Mouse (Mus musculus) induced T-regulatory cell, adult 2 months (primary cell): Measurements from ENCODE around the gene Adamtsl5.
A peak's percentile ranks its signal among the peaks of the same experiment; 100 is the strongest.

Experiments used
- DNase-seq: peaks from one replicate; pipeline ENCODE4 v3.0.0-alpha.2; 2012; ENCODE audit warnings: low read depth

Gene Adamtsl5

DNA sequence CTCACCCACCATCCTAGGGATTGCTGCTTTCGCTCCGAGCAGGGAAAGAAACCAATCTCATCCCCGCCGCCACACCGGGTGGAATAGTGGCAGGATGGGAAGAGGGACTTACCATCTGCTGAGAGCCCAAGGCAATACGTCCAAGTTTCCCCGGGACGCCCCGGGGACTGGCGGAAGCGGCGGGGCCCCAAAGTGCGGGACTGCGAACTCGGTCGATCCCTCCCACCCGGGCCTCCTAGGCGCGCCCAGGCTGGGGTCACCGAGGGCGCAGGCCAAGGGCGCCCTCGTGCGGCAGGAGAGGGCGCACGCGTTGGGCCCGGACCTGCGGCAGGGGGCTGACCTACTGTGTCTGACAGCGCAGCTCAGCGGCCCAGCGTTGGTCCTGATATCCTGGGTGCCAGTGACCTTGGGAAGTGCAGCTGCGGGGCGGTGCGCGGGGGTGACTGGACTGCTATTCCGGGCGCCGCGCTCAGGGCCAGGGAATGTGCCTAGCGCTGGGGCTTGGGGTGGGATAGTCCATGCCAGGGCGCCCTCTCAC is at the start of gene Adamtsl5:
Gene Adamtsl5, minus strand, starts transcription at position 169 of the 538 bp plus-strand sequence.
- peak; percentile 86 for DNase-seq

DNA sequence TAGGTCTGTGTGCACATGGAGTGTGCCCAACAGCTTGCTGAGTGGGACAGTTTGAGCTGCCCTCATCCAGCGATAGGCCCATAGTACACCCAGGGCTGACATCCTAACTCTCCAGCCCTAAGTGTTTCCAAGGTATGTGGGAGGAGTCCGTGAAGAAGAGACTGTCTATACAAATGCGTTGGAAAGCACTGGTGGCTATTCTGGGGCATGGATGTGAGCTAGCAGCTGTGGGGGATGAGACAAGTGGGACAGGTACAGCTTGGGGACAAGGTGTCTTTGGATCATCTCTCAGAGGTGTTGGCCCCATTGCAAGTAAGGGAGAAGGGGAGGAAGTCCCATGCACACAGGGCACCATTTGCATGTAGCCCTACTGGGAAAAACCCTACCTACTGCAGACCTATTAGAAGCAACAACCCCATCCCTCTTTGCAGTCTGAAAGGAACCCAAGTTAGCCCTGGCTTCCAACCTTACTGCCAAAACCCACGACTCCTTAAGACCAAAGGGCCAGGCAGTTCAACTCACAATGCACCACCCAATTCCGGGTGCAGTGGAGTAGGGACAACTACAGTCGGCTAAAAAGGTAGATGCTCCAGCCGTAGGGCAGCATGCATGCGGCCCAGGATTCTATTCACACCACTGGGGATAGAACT is 49.4 kb upstream of the Adamtsl5 start:
- DNase-seq, result peak; percentile 54

DNA sequence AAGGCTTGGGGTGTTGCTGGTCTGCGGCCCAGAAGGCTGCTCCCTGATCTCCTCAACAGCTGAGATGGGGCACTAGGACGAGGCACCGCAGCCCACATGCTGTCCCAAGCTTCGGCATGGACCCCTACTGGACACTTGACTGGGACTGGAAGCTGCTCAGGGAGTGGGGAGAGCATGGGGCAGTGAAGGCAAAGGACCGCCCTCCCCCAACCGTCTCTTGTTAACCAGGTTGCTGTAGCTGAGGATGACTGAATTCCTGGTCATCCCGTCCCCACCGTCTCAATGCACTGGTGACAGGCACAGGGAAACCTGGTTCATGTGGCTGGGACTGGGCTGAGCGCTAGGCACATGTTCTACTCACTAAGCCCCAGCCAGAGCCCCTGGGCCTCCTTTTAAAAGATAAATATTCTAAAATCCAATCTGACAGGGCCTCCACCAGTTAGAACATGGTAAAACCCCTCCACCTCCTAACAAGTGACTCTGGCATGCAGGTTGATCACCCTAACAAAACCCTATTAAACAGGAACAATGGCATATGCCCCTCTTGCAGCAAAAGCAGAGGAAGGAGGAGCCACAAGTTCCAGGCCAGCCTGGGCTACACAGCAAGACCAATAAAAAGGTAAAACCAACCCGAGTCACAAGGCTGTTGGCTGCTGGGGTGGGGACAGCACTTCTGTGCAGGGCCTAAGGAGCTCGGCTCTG is 48.8 kb upstream of the Adamtsl5 start:
- no peak for DNase-seq

DNA sequence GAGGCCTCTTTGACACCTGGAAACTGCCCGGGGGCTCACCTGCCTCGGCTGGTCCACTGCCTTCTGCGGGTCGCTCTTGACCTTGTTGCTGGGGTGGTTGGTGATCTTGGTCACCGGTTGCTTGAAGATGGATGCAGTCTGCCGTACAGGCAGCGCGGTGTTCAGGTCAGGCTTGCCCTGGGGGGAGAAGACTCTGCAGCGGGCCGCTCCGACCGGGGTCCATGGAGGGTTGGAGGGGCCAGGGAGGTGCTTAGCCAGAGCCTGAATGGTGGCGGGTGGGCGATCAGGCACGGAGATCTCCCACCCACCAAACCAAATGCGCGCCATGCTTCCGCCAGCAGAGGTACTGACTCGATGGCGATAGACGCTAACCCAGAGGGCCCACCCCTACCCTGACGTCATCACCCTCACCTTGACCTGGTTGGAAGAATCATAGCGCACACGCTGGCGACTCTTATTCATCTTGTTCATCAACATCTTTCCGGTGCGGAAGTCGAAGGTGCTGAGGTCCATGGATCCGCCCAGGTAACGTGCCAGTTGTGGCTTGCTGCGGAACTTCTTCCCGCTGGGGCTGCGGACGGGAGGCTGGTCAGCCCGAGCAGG is 46.9 kb upstream of the Adamtsl5 start:
- DNase-seq, result no peak

DNA sequence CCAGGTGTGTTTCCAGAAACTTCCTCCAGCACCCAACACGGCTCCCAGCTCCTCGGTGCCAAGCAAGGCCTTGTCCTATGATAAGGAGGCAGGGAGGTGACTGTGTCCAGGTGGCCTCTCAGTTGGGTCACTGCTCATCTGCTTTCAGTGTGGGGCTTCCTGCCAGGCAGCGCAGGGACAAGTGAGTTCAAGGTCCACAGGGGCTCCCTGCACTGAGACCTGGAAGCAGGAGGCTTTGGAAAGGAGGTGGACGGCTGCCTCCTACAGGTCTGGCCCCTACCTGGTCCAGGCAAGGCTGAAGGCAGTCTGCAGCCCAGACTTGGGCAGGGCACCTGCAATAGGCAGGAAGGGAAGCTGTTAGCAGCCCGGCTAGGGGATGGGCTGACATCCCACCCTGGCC is 44.5 kb upstream of the Adamtsl5 start:
- no peak for DNase-seq

DNA sequence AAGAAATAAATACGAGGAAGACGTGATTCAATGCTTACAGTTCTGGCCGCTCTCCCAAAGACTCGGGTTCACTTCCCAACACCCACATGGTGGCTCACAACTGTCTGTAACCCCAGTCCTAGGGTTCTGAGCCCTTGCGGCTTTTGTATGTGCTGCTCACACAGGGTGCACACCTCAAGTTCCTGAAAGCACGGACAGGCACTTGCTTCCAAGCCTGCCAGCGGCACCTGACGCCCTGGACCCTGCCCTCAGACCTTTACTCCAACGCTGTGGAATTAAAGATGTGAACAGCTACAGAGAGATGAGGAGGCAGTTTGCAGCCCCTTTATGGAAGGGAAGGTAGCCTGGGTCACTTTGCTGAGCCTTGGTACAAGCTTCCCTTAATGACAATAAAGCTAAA is 42.5 kb upstream of the Adamtsl5 start:
- DNase-seq, result no peak

DNA sequence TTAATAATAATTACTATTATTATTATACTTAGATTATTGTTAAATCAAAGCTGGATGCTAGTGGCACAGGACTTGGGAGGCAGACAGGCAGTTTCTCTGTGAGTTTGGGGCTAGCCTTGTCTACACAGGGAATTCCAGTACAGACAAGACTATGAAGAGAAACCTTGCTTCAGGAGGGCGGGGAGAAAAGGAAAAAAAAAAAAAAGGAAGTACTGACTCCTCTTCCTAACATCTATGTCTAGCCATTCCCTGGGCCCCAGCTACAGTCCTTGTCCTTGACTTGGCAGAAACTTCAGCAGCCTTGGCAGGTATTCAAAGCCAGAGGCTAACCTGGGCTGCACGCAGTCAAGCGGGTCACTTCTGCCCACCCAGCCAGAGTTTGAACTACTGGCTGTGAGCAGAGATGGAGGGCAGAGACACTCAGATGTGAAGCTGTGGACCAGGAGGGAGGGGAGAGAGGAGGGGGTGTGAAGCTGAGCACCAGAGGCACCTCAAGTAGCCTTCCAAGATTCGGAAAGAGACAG is 41.0 kb upstream of the Adamtsl5 start:
- no peak for DNase-seq

DNA sequence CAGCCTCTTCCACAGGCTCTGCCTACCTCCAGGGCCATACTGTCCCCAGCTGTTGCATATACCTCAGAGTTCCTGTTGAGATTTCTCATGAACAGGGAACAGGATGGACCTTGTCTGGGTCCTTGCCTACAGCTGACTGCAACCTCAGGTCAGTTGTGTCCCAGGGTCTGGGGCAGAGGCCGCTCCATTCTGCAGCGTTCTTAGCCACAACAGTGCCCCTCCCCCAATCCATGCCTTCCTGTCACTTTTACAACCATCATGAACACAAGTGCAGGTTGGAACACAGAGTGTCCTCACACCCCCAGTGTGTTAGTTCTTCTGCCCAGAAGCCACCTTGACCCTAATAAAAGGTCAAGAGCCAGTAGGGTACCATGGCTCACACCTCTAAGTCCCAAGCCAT is 40.5 kb upstream of the Adamtsl5 start:
- DNase-seq, result no peak

DNA sequence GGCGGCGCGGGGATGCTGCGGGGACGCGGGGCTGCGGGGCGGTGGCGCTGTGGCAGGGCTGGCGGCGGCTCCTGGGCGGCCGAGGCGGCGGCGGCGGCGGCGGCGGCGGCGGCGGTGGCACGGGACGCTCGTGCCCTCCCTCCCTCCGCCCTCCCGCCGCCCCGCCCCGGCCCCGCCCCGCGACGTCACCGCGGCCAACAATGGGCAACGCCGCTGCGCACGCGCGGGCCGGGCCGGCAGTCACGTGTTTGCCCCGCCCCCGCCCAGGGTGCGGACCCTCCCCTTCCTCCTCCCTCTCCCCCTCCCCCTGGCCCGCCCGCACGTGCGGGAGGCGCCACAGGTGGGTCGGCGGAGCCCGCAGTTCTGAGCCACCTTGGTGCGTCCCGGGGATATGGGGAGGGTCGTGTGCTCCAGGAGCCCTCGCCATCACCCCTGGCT is 39.3 kb upstream of the Adamtsl5 start, which contains the start of gene Mex3d:
Gene Mex3d, minus strand, starts transcription at position 138 of the 438 bp plus-strand sequence.
- peak; percentile 93 for DNase-seq

DNA sequence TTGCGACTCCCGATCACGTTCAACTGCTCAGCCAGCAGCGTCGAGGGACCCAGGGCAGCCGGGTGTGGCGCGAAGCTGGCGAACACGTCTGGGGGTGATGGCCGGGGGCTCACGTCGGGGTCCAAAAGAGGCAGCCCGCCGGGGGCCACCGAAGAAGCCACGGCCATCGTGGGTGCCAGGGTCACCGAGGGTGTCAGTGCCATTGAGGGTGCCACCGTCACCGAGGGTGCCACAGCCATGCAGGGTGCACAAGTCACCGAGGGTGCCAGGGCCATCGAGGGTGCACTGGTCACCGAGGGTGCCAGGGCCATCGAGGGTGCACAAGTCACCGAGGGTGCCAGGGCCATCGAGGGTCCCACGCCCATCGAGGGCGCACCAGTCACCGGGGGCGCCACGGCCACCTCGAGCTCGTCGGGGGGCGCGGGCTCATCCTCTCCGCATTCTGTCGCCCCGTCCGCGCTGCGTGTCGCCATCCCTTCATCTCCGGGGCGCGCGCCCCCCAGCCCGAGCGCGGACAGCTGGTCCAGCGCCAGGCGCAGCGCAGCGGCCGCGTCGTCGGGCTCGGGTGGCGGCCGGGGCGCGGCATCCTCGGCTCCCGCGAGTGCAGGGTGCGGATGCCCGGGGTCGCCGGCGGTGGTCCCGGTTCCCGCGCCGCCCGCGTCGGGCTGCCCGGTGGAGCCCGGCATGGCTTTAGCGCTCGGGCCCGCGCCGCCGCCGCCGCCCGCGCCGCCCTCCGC is 38.7 kb upstream of the Adamtsl5 start:
- no peak for DNase-seq

DNA sequence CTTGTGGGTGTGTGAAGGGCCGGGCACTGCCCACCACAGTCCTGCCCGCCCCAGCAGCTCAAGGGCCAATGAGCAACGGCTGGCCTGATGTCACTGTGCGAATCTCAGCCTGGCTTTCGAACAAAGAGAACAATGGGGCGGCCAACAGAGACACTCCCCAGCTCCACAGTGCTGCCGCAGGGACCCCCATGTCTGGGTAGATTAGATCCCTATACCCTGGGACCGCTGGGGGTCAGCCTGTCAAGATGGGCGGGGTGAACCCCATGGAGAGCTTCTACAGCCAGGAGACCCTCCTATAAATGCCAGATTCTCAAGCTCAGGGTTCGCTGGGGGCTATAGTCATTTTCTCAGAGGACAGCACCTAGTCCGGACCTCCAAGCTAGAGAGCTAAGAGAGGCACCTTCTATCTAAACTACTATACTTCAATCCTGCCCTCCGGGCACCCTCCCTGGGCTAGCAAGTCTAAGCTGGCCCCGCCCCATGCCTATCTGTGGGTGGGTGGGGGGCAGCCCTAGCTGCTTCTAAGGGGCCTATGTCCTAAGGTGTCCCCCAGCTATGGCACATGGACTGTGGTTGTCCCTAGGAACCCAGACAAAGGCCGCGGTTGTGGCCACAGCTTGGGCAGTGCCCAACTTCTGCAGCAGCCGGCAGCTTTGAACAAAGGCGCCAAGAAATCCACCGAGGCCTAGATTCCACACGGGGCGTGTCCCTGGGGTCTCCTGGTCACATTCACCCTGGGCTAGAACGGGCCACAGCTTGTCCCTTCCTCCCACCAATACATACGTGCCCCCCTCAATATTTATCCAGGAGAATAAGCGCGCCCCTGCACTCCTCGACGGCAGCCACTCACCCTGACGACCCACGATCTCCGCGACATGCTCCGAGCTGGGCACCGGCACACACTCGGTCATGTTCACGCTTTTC is 37.9 kb upstream of the Adamtsl5 start:
- DNase-seq, result no peak

DNA sequence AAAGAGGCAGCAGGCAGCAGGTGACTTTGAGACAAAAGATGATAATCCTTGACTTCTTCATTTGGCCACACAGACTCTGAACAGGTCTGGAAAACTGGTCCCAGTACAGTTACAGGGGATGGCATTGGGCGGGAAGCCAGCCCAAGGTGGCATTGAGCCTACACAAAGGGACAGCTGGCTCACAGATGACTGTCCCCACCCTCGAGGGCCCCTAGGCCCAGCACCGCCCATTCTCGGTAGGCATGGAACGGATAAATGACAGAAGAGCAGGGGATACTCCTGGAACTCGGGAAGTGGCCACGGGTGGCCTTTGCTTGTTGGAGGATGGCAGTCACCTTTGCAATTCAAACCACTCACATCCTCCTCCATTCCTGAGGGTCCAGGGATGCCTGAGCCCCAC is 37.1 kb upstream of the Adamtsl5 start:
- no peak for DNase-seq

DNA sequence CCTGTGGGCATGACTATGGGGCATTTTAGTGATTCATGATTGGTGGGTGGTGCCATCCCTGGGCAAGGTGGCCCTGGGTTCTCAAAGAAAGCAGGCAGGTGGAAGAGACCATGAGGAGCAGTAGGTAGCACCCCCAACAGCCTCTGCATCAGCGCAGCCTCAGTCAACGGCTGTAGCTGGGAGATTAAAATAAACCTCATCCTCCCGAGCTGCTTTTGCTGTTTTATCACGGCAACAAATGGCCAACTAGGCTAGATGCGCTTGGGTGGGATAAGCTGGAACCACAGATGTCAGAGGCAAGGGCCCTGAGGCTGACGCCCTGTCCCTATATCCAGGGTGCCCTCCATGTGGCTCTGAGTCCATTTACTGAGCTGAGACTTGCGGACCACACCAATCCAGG is 36.5 kb upstream of the Adamtsl5 start:
- no peak for DNase-seq

DNA sequence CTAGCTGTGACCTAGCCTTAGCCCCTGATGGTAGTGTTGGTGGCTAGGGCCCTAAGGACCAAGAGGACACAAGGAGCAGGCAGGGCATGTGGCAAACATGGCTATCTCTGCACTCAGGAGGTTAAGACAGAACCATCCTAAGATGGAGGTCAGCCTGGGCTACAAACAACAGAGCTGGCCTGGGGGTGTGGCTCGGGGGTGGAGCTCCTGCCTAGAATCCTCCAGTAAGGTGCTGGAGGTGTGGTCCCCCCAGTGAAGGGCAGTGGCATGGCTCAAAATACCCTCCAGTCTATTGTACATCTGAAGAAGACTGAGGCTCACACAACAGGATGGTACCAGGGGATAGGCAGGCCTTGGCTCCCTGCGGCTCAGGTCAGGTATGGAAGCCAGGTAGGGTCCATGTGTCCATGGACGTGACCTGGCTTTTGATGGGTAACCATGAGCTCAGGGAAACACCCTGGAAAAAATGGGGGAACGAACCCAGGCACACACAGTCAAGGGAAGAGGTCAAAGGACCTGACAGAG is 36.0 kb upstream of the Adamtsl5 start:
- DNase-seq, result no peak

DNA sequence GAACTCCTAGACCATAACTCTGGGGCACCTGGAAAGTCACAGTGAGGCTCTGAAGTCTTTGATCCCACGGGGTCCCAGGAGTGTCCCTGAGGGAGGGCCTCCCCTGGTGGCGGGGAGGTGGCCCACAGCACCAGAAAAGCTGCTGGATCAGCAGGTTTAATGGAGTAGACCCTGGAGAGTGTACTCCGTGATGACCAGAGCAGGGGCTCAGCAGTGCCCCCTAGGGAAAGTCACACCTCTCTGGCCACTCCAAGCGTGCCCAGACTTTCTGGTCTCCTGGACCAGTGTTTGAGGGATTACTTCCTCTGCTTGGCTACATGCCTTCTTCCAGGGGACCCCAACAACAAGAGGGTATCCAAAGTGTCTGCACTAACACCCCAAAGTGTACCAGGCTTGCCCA is 35.2 kb upstream of the Adamtsl5 start:
- no peak for DNase-seq

DNA sequence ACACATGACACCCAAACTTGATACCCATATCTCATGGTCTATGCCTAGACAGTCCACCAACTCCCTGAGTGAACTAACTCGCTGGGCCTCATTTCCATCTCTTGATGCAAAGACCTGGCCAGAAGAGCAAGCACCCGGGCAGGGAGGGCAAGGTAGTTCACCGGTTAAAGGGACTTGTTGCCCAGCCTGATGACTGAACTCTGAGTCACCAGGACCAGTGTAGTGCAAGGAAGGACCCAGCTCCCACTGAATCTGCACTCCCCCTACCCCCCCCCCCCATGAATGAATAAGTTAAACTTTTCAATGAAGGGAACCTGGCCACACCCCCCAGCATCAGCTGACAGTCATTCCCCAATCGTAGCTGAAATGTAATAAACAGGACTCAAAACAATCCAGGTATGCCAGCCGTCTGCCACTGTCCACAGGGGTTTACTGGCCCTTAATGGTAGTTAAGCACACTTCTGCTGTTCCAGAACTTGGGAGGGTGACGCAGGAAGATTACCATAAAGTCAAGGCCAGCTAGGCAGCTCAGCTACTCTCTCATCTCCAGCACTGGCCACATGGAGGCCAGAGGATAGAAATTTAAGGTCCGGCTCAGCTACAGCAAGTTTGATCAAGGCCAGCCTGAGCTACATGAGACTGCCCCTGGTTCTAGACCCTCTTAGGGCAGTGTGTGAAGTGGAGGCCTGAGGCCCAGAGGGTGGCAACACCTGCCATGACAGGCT is 34.6 kb upstream of the Adamtsl5 start:
- no peak for DNase-seq

DNA sequence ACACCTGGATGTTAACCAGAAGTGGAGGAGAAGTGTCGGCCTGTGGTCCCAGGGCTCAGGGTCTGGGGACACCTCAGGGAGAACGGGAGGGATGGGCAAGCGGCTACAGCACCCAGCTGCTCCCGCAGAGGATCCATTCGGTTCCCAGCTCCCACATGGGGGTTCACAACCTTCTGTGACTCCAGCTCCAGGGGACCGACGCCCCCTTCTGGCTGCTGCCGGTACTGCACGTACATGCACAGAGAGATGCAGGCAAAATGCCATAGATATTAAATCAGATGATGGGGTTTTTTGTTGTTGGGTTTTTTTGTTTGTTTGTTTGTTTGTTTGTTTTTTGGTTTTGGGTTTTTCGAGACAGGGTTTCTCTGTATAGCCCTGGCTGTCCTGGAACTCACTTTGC is 29.5 kb upstream of the Adamtsl5 start:
- peak; percentile 66 for DNase-seq

DNA sequence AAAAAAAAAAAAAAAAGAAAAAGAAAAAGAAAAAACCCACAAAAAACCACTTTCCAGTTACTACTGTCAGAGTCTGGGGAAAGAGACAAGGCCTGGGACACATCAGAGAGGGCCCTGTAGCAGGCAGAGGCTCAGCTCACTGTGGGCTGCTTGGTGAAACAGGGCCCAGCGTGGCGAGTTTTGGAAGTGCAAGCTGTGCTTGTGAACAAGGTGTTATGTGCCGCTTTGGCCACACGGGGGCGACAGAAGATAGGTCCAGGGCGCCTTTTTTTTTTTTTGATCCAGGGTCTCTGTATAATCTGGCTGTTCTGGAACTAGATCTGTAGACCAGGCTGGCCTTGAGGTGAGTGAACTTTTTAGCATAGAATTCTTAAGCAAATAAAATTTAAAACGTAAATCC is 27.9 kb upstream of the Adamtsl5 start:
- peak; percentile 97 for DNase-seq

DNA sequence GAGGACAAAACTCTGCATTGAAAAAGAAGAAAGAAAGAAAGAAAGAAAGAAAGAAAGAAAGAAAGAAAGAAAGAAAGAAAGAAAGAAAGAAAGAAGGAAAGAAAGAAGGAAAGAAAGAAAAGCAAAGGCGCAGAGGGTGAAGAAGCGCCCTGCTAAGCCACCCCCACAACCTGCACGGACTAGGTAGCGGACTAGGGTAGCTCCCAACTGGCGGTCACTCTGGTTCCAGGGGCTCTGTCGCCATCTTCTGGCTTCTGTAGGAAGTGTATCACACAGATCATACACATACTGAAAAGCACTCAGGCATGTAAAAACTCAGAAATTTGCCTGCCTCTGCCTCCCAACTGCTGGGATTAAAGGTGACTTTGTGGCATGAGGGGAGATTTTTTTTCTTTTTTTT is 25.9 kb upstream of the Adamtsl5 start:
- DNase-seq, result peak; percentile 81

DNA sequence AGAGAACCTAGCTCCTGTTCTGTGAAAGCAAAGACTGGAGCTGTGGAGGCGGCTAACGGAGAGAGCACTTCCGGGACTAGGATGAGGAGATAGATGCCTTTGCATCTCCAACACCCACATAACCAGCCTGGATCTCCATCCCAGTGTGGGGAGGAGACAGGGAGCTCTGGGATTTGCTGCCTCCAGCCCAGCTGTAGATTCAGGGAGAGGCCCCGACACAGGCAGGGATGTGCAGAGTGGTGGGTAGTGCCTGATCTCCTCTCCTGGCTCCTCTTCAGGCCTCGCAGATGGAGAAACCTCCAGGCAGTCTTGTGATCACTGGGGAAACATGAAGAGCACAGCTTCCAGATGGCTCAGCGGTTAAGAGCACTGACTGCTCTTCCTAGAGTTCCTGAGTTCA is 24.5 kb upstream of the Adamtsl5 start:
- no peak for DNase-seq
